Mouse (Mus musculus) kidney, postnatal 10 days (tissue): ENCODE results near the gene Tcl1b5.
"Not testable (repeated sequence)": the region's sequence is repeated elsewhere in the genome, so short reads cannot be mapped to it uniquely, and the experiment has no call there.

Experiments used
- DNase-seq: peaks from one replicate; pipeline ENCODE4 v3.0.0; 2021; ENCODE audit warnings: mixed read lengths

Gene Tcl1b5

DNA sequence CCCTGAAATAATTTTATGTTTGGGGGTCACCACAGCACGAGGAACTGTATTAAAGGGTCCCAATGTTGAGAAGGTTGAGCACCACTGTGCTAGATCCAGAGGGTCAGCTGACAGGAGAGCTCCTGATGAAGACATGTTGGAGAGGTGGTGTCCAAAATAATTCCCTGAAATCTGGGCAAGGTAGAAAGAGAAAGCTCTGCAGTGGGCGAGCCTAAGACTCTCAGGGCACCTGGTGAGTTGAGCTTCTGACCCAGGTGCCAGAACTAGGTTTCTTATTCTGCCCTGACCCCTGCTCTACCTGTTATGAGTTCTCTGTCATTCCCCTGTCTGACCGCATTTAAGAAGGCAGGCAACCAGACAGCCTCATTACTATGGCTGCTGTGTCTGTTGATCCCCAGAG, at the start of gene Tcl1b5:
Gene Tcl1b5, plus strand, starts transcription at position 301 of the 400 bp plus-strand sequence.
- DNase-seq, result not testable (repeated sequence)

- DNase-seq, result no peak
Measured at GRCm38 (mm10) chr12:105126516-105126915, 49.6 kb upstream of the Tcl1b5 start.

DNA sequence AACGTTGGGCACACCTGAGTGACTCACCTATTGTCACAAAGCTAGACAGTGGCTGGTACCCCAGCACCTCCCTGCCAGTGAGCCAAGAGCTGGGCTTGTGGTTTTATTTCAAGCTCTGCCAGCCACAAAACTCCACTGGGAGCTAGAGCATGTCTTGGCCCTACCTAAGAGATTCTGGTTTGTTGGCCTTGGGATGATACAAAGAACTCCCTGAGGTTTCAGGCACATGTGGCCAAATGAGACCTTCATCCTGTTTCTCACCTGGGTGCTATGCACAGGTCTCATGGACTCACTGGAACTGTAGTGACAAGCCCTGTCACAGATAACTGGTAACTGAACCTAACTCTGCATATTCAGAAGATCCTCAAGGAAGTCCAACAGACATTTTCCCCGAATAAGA, 48.5 kb upstream of the Tcl1b5 start:
- DNase-seq, result no peak

DNA sequence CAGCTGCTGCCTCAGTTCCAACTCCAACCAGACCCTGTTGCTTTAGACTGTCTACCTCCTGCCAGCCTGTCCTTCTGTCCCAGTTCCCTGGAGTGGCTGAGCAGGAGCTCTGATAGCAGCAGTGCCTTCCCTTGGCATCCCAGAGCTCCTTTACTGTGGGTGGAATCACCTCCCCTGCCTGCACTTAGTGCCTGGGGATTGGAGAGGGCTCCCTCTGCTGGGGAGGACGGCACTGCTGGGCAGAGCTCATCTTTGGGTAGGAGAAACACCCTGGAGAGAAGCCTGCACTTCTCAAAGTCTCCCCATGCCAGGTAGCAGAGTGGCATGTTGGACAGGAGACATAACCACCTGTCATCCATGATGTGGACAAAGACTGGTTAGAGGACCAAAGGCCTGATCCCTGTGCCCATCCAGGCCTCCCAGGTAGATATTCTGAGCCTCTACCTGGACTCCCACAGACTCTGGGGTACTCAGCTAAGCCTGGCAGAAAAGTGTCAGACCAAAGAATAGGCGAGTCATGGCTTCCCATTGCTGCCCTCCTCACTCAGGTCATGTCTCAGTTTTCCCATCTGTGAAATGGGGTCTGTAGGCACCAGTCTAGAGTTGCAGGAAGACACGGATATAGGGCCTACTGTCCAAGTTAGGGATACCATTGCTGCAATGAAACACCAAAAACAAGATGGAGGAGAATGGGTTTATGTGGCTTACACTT, 46.5 kb upstream of the Tcl1b5 start:
- DNase-seq, result not testable (repeated sequence)

- not testable (repeated sequence) for DNase-seq
Measured at GRCm38 (mm10) chr12:105134167-105134566, 42.0 kb upstream of the Tcl1b5 start.

- not testable (repeated sequence) for DNase-seq
Measured at GRCm38 (mm10) chr12:105134826-105135225, 41.3 kb upstream of the Tcl1b5 start.

DNA sequence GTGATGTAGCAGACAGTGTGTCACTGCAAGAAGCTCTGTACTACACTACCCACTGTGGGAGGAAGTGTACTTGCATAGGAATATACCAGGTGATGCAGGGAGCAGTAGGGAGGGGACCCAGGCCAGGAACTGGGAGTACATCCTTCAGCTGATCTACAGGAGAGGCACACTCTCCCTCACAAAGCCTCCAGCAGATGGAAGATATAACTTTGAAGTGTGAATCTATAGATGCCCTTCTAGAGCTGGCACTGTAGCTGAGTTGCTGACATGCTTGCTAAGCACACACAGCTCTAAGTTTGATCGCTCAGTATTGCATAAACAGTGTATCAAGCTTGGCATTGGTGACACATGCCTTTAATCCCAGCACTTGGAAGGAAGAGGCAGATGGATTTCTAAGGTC, 38.4 kb upstream of the Tcl1b5 start:
- DNase-seq, result not testable (repeated sequence)

GRCm38 (mm10) chr12:105143096-105143495, 33.0 kb upstream of the Tcl1b5 start:
- no peak for DNase-seq

DNA sequence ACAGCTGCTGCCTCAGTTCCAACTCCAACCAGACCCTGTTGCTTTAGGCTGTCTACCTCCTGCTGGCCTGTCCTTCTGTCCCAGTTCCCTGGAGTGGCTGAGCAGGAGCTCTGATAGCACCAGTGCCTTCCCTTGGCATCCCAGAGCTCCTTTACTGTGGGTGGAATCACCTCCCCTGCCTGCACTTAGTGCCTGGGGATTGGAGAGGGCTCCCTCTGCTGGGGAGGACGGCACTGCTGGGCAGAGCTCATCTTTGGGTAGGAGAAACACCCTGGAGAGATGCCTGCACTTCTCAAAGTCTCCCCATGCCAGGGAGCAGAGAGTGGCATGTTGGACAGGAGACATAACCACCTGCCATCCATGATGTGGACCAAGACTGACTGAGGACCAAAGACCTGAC, 31.2 kb upstream of the Tcl1b5 start:
- not testable (repeated sequence) for DNase-seq

GRCm38 (mm10) chr12:105145714-105146113, 30.4 kb upstream of the Tcl1b5 start, which contains the start of gene Tcl1b2:
TSS of gene Tcl1b2 (plus strand) at chr12:105146014.
- no peak for DNase-seq

DNA sequence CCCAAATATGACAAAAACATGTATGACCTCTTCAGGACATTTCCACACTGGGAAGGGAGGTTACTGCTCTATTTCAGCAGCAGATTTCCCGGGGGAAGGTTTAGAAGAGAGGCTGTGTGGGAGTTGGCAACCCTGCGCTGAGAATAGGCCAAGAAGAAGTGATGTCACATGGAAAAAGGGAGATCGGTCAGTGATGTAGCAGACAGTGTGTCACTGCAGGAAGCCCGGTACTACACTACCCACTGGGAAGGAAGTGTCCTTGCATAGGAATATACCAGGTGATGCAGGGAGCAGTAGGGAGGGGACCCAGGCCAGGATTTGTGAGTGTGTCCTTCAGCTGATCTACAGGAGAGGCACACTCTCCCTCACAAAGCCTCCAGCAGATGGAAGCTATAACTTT, 20.9 kb upstream of the Tcl1b5 start:
- DNase-seq, result not testable (repeated sequence)

GRCm38 (mm10) chr12:105158842-105159241, 17.3 kb upstream of the Tcl1b5 start:
- no peak for DNase-seq

GRCm38 (mm10) chr12:105159390-105159789, 16.8 kb upstream of the Tcl1b5 start, which contains the start of gene Tcl1b1:
TSS of gene Tcl1b1 (plus strand) at chr12:105159690.
- no peak for DNase-seq

DNA sequence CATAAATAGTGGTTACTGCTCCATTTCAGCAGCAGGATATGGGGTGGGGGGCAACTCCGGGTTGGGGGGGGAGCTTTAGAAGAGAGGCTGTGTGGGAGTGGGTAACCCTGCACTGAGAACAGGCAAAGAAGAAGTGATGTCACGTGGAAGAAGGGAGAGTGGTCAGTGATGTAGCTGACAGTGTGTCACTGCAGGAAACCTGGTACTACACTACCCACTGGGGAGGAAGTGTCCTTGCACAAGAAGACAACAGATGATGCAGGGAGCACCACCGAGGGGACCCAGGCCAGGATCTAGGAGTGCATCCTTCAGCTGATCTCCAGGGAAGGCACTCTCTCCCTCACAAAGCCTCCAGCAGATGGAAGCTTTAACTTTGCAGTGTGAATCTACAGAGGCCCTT, 9.4 kb upstream of the Tcl1b5 start:
- no peak for DNase-seq

GRCm38 (mm10) chr12:105173366-105173765, 2.8 kb upstream of the Tcl1b5 start:
- no peak for DNase-seq

- peak; percentile 75 for DNase-seq
Measured at GRCm38 (mm10) chr12:105174318-105174717, 1.8 kb upstream of the Tcl1b5 start.

GRCm38 (mm10) chr12:105181040-105181644, 5.0 kb downstream of the Tcl1b5 start:
- not testable (repeated sequence) for DNase-seq

DNA sequence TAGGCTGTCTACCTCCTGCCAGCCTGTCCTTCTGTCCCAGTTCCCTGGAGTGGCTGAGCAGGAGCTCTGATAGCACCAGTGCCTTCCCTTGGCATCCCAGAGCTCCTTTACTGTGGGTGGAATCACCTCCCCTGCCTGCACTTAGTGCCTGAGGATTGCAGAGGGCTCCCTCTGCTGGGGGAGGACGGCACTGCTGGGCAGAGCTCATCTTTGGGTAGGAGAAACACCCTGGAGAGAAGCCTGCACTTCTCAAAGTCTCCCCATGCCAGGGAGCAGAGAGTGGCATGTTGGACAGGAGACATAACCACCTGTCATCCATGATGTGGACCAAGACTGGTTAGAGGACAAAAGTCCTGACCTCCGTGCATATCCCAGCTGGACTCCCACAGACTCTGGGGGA, 12.8 kb downstream of the Tcl1b5 start:
- DNase-seq, result peak; percentile 19

DNA sequence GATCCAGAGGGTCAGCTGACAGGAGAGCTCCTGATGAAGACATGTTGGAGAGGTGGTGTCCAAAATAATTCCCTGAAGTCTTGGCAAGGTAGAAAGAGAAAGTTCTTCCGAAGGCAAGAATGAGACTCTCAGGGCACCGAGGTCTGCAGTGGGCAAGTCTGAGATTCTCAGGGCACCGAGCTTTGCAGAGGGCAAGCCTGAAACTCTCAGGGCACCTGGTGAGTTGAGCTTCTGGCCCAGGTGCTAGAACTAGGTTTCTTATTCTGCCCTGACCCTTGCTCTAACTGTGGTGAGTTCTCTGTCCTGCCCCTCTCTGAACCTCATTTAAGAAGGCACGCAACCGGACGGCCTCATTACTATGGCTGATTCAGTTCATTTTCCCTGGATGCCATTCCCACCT, 14.6 kb downstream of the Tcl1b5 start, which contains the start of gene Tcl1b3:
Gene Tcl1b3, plus strand, starts transcription at position 301 of the 400 bp plus-strand sequence.
- not testable (repeated sequence) for DNase-seq

- DNase-seq, result not testable (repeated sequence)
Measured at GRCm38 (mm10) chr12:105199684-105200497, 23.7 kb downstream of the Tcl1b5 start.

DNA sequence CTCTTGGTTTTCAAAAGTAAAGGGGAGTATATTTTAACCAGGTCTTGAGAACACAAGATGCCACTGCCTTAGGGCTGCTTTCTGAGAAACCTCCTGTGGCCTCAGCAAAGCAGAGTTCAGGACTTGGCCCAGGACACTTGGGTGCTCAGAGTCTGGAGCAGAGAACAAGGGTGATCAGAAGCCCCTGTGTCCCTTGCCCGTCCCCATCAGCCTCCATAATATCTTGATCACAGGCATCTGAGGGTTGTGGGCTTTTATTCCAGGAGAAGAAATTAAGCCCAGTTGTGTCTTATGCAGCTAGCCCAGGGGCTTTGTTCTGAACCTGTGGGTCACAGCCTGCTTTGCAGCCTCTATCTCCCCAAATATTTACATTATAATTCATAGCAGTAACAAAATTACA, 25.5 kb downstream of the Tcl1b5 start, which contains the start of gene Tcl1b4:
Gene Tcl1b4, plus strand, starts transcription at position 301 of the 400 bp plus-strand sequence.
- DNase-seq, result not testable (repeated sequence)

DNA sequence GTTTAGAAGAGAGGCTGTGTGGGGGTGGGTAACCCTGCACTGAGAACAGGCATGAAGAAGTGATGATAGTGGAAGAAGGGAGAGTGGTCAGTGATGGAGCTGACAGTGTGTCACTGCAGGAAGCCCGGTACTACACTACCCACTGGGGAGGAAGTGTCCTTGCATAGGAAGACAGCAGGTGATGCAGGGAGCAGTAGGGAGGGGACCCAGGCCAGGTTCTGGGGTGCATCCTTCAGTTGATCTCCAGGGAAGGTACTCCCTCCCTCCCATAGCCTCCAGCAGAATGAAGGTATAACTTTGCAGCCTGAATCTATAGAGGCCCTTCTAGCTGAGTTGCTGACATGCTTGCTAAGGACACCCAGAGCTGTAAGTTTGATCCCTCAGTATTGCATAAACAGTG, 30.9 kb downstream of the Tcl1b5 start:
- DNase-seq, result no peak

DNA sequence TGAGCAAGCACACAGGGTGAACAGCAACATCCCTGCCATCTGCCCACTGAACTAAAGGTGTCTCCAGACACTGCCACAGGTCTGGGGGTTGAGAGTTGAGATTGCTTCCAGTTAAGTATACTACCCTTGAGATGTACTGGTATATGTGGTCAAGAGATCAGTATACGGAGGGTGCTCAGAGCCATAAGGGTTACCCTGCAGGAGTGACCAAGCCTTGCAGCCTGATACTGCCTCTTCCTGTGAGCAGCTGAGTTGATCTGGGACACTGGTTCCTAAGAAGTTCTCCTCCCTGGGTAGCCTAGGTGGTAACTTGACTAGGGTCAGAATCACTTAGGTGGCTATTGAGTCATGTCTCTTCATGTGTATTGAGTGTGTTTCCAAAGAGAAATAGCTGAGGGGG, 32.3 kb downstream of the Tcl1b5 start:
- no peak for DNase-seq
